Mouse (Mus musculus) c-Kit-negative CD71-positive TER-119-positive erythroid progenitor cells, embryonic 14.5 days (primary cell): Measurements from ENCODE around the gene Lrwd1.
"Not testable (repeated sequence)": the region's sequence is repeated elsewhere in the genome, so short reads cannot be mapped to it uniquely, and the experiment has no call there.

Source experiments
- DNase-seq: peaks from one replicate; pipeline ENCODE4 v3.0.0-alpha.2; 2013; ENCODE audit warnings: low read depth, low spot score

Gene Lrwd1

DNA sequence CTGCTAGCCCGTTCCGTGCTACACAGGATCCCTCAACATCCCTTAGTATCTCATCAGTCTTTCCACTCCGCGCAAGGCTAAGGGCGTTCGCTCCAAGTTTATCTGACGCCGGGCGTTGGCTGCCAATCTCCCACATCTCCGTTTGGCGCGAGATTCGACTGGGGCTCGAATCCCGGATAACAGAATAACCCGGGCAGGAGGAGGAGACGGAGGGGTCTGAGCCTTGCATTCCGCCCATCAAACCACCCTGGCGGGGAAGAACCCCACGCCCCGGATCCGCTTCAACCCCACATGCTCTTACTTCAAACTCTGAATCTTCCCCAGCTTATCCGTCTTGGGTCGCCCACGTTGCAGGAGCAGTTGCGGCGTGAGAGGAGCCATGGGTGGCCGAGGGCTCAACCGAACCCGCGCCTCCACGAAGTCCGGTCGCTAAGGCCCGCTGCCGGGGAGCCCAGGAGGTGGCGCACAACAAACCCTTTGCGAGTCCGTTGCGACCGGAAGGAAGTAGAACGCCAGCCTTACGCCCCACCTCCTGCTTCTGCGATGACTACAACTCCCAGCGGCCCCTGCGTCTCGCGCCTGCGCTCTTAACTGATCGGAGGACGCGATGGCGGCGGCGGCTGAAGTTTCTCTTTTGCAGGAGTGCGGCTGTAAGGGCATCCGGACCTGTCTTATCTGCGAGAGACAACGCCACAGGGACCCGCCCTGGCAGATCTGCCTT, at the start of gene Lrwd1, which contains the start of gene Alkbh4:
Gene Lrwd1, minus strand, starts transcription at position 504 of the 721 bp plus-strand sequence.
Gene Alkbh4, plus strand, starts transcription at position 576 of the 721 bp plus-strand sequence.
- peak; percentile 92 for DNase-seq

DNA sequence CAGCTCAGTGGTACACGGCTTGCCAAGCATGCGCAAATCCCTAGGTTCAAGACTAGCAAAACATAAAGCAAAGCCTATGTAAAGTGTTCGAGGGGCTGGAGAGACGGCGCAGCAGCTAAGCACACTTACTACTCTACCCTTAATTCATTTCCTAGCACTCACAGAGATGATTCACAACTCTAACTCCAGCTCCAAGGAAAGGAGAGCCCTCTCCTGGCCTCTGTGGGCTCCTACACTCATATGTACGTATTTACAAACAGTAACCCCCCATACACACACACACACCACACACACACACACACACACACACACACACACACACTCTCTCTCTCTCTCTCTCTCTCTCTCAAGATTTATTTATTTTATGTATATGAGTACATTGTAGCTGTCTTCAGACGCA, 47.9 kb upstream of the Lrwd1 start:
- DNase-seq: no peak

- DNase-seq: no peak
Measured at GRCm38 (mm10) chr5:136182830-136183229, 47.0 kb upstream of the Lrwd1 start.

- no peak for DNase-seq
Measured at GRCm38 (mm10) chr5:136182049-136182448, 46.2 kb upstream of the Lrwd1 start.

GRCm38 (mm10) chr5:136181197-136181596, 45.3 kb upstream of the Lrwd1 start:
- no peak for DNase-seq

GRCm38 (mm10) chr5:136179594-136179993, 43.7 kb upstream of the Lrwd1 start:
- DNase-seq: no peak

DNA sequence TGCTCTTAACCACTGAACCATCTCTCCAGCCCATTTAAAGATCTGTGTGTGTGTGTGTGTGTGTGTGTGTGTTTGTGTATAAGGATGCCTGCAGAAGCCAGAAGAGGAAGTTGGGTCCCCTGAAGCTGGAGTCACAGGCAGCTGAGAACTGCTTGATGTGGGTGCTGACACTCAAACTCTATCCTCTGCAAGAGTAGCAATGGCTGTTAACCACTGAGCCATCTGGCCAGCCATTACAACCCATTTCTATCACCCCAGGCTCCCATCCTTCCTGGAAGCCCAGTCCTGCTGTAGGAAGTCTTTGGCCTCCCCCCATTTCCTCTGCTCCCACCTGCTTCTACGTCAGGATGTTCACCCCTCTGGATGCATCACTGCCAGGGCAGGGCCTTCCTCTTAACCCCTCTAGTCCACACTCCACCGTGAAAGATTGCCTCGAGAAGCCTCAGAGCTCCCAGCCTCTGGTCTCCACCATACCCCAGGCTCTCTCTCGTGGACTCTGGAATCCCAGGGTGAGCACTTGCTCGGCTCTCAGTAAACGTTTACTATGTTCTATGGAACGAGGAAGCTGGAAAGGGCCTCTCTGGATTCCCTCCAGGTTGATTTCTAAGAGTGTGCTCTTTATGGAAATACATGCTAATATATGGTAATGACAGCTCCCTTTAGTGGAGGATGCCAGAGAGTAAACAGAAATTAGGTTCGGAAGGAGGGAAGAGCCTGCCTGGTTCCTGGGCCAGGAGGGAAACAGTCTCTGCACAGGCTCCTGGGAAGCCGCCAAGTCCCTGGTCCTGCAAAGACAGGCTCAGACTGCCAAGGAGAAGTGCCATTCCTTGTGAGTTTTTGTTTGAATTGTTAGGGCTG, 38.0 kb upstream of the Lrwd1 start:
- DNase-seq: no peak

GRCm38 (mm10) chr5:136172939-136173338, 37.1 kb upstream of the Lrwd1 start:
- no peak for DNase-seq

DNA sequence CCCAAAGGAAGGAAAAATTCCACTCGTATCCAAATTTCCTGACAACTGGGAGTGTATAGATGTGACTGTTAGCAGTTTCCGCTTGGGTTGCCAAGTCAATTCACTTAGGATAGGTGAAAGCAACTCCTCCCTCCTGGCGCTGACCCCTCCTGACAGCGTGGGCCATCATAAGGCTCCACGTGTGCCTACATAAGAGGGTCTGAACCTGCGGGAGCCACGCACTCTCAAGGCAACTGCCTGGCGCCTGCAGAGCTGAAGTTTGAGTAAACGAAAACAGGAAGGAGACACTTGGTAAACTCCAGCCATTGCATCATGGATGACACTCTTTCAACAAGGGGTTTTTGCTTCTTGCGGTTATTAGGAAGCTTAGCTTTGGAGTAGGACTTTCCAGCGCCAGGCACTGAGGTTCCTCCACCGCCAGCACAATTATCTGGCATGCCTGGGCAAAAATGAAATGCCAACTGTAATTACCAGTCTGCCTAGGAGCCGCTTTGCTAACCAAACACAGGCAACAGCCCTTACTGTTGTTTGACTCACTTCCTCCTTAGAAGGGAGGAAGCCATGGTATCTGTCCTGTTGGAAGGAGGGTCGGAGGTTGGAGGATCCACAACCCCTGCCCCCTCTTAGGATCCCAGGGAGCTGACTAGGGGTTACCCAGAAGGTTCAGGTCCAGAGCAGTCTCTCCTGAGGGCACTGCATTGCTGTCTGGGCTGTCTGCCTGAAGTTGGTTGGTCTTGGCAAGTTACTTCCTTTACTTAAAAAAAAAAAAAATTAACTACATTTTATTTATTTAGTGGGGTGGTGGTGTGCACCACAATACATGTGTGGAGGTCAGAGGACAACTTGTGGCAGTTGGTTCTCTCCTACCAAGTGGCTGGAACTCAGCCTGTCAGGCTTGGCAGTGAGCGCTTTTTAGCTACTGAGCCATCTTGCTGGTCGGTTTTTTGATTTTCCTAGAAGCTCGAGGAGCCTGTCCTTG, 35.8 kb upstream of the Lrwd1 start:
- DNase-seq: no peak

DNA sequence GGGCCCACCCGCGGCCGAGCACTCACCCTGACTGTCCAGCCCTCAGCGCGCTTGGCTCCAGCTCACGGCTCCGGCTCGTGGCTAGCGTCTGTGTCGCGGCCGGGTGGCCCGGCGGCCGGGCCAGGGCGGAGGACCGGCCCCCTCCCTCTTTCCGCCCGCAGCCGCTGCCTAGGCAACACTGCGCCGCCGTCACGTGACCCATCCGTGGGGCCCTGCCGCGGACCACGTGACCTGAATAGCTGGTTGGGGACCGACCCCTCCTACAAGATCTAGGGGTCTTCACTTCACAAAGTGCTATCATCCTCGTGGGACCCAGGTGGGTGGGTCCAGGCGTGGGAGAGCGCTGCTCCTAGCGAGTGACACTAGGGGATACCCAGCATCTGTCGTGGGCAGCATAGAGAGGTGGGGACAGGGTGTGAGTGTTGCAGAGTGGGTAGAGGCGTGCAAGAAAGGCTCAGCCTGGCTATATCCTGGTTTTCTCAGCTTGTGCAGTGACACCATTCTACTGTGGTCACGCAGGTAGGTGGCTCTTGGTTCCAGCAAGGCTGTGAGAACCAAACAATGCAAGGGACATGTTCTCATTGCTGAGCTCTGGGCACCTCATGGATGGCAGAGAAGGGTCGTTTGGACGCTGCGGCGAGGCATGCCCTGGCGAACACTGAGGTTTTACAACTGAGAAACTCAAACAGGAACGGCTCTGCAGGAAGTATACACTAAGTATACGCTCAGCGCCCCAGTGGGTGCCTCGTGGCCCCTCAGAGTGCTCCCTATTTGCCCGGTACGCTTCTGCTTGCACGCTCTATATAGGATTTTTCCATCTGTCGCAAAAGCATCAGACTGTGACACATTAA, 34.9 kb upstream of the Lrwd1 start, which contains the start of gene Orai2:
Gene Orai2, minus strand, starts transcription at position 202 of the 851 bp plus-strand sequence.
- DNase-seq: no peak

DNA sequence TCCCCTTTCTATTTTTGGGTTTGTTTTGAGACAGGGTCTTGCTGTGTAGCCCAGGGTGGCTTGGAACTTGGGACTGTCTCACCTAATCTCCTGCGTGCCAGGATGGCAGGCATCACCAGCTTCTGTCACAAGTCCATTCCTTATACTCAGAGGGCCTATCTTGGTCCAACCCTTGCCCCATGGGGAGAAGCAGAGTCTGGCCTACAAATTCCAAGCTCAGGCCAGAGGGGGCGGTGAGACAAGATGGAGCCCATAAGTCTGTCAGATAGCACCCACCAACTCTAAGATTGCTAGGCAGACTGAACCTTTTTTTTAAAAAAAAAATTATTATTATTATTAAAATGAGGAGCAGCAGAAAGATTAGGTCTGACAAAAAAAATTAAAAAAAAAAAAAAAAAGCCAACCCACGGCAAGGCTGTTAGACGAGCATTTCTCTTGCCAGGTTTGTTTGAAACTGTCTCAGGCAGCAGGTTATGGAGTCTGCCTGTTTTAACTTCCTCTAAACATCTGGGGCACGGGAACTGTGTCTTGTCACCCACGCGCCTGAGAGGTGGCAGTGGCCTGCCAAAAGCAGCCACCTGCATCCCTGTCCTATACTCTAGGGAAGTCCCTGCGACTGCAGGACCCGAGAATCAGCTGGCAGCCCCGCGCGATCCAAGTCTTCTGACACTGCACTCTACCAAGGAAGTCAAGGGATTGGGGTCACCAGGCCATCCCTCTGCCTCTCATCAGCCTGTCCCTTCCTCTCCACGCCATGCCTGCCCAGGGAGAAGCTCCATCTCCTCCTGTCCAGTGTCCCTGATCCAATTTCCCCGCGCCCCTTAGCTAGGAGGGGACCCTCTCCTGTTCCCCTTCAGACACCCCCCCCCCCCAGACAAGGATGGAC, 34.0 kb upstream of the Lrwd1 start:
- no peak for DNase-seq

DNA sequence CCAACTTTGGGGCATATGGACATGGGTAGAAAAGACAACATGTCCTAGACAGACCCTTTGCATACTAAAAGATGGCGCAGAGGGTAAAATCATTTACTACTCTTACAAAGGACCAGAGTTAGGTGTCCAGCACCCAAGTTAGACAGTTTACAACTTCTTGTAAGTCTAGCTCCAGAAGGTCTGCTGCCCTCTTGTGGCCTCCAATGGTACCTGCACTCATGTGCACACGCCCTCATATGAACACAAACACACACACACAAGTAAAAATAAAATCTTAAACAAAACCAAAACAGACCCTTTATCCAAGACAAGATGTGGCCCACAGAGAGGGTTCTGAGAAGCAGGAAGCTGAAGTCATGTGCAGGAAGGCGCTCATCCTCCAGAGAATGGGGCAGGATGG, 32.2 kb upstream of the Lrwd1 start:
- no peak for DNase-seq

GRCm38 (mm10) chr5:136167296-136167695, 31.4 kb upstream of the Lrwd1 start:
- DNase-seq: no peak

DNA sequence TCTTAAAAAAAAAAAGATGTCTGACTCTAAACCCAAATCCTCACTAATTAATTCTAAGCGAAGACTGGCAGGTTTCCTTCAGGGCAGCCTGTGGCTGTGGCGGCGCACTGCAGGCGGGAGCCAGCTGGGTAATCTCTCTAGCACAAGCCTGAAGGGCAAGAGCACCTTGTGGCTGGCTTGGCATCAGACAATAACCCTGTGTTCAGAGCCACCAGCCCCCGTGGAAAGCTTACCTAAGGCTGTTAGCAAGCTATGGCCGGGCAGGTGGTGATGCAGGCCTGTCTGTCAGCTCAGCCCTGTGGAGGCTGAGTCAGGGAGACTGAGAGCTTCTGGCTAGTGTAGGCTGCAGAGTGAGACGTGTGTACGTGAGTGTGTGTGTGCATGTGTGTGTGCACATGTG, 29.4 kb upstream of the Lrwd1 start:
- no peak for DNase-seq

GRCm38 (mm10) chr5:136163807-136164474, 28.1 kb upstream of the Lrwd1 start:
- no peak for DNase-seq

- DNase-seq: not testable (repeated sequence)
Measured at GRCm38 (mm10) chr5:136160084-136160483, 24.2 kb upstream of the Lrwd1 start.

DNA sequence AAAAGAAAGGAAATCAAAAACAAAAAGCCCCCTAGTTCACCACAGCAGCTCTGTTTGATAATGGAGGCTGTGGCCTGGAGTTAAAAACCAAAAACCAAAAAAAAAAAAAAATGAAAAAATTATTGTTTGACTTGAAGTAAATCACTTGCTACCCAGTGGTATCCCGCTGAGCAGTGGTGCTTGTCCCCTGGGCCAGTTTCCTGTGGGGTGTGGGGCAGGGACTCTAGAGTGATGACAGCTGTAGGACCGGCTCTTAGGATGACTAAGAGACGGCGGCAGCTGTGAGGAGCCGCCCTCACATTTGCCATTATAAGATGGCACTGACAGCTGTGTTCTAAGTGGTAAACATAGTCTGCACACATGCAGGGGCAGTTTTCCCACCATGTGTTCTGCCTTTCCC, 19.5 kb upstream of the Lrwd1 start:
- DNase-seq: no peak

- DNase-seq: no peak
Measured at GRCm38 (mm10) chr5:136152365-136152764, 16.5 kb upstream of the Lrwd1 start.

DNA sequence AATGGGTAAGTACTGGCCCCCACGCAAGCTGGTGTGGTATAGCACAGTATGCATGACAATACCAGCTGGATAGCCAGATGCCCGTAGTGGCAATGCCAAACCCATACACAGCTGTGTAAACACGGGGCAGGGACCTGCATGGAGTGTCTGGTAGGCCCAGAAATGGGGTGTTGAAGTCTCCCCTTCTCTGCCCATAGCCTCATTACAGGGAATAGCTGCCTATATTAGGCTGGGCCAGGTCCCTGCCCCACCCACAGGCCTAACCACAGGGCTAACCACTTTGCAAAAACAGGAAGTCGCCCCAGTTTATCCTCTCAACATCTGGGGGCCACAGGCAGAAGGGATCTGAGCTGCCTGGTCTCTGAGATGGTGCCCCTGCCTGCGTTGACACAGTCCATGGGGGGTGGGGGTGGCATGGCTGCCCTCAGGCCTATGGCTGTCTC, 13.3 kb upstream of the Lrwd1 start:
- DNase-seq: not testable (repeated sequence)
